Mouse (Mus musculus) lung, adult 2 months (tissue): ENCODE measurements around the gene Dhx37.

Experiments
- CTCF ChIP-seq: fragments of 200-500 bp; IDR thresholded peaks from 2 replicates; pipeline ENCODE4 v1.5.1; 2011; ENCODE audit warnings: mild to moderate bottlenecking, low read length, control low read depth; ENCODE audit not compliant: insufficient read depth
- POLR2A ChIP-seq: fragments of 200-500 bp; IDR thresholded peaks from 2 replicates; pipeline ENCODE4 v1.6.1; 2011; ENCODE audit warnings: low read depth, mild to moderate bottlenecking, control low read depth, low read length, borderline replicate concordance; ENCODE audit errors: extremely low read depth

DNA sequence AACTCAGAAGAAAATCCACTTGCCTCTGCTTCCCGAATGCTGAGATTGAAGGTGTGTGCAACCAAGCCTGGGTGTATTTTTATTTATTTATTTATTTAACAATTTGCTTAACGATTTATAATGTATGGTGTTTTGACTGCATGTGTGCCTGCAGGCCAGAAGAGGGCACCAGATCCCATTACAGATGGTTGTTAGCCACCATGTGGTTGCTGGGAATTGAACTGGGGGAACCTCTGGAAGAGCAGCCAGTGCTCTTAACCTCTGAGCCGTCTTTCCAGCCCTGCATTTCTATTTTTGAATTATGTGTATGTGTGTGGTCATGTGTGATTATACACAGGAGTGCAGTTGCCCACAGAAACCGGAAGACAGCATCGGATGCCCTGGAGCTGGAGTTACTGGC, 9.4 kb upstream of the Dhx37 start:
- peak; percentile 23; the same call in 1 of the 2 replicates for TF ChIP-seq CTCF
- no peak for TF ChIP-seq POLR2A
